Mouse (Mus musculus): ENCODE measurements around the gene Gm20696.

Gene Gm20696

DNA sequence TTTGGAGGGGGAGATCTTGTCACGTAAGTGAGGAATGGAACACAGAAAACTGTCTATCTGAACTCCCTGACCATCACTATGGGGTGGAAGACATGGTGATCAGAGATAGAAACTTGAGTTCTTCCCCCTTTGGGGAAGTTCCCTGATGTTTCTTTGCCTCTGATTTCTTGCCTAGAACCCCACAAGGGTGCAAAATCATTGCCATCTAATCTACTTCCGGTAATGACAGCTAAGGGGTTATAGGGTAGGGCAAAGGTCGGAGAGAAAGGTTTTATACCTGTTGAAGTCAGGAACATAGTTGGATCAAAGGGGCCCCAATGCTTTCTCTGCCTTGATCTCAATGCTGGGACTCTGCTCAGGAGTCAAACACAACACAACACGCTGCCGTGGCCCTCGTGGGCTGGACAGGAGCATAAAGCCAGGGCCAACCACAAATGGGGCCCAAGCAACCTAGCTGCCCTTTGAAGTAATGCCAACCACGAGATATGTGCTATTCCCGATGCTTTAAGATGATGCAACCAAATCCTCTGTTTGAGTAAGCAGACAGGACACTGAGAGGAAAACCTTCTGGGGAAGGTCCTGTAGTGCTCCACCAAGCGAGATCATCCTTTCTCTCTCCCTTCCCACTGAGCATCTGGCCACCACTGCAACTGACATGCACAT is 307.4 kb downstream of the Gm20696 start:
- no peak for DNase-seq (ENCODE audit: low read depth)

DNA sequence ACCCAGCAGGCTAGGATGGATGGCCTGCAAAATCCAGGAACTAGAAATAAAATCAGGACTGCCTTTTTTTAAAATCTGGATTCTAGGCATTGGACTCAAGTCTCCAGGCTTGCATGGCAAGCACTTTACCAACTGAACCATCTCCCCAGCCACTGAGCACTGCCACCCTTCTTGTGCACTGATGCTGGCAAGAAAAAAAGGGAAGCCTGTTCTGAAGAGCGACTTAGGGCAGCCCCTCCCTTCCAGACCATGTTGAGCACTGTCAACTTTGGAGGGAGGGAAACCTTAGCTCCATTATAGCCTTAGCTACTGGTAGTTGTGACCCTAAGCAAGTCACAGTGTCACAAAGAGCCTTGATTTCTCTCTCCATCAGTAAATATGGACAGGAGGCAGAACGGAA is 308.7 kb downstream of the Gm20696 start:
- DNase-seq (ENCODE audit: low read depth), result no peak

DNA sequence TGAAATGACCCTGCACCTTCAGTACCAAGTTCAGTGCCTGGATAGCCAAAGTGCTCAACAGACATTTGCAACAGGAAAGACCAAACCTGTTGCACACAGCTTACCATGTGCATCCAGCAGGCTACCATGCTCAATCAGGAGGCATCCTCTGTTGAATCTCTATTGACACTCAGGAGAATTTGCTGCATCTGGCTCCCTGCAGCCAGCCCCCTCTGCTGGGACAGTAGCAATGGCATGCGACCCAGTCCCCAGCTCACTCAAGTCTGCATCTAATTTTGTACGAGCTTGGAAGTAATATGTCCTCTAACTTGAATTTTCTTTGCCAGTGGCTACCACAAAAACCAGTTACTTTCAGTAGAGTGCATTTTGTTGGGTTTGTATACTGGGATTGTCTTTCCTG is 312.3 kb downstream of the Gm20696 start:
- no peak for DNase-seq (ENCODE audit: low read depth)

DNA sequence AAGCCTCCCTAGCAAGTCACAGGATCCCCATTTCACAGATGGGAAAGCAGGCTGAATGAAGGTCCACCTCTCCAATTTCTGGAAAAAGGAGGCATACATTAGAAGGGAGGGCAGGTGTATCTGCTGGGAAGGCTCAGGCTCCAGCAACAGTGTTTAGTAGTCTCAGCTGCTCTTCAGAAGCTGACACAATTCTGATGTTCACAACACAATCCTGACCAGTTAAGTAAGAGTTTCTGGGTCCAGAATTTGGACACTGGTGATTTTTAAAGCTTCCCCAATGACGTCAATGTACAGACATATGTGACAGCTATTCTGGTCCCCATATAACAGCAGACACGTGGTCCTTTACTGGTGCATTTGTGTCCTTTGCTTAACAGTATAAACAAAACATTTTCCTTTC is 313.2 kb downstream of the Gm20696 start:
- DNase-seq (ENCODE audit: low read depth), result no peak

DNA sequence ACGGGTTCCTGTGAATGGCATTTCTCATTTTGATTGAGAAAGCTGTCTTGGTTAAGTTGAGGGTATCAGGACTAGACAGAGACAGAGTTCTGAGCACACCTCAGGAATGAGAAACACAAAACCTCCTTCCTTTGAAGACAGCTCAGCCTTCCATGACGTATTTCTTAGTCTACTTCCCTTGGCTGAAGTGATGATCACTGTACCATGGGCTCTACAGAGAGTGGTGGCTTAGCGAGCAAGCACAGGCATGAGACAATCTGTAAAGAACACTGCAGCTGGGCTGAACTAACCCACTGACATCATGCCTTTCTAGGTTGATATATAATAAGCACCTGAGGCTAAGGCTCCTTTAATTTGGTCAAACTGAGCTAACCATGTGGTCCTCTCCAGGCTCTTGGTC is 316.0 kb downstream of the Gm20696 start:
- DNase-seq (ENCODE audit: low read depth), result no peak

DNA sequence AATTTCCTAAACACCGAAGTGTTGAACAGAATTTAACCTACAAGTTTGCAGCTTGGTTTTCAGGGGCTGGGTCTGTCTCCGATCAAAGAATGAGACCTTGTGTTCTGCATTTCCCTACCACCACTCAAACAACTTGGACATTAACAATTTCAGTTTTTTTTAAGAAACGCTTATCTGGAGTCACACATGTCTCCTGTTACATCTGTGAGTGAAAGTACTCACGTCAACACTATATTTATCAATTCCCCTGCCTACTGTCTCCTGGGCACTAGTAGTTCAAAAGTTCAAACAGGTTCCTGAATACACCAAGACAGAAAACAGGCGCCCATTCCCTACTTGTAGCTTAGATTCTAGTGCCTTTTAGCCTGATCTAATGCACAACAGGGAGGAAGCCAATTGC is 316.4 kb downstream of the Gm20696 start:
- no peak for DNase-seq (ENCODE audit: low read depth)

DNA sequence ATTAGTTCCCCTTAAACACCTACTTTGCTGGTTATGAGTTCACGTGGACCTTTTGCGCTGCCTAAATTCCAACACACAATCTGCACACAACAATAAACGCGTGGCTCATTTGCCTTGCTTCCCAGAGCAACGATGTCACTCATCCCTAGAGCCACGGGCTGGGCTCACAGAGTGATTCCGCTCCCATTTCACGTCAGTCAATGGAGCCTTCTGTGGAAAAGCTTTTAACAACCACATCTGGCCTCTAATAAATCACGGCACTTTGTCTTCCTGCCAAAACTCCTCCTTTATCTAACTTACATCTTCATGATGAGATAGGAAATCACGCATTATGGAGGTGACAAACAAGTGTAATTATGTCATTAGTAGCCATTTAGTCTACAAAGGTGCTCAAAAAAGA is 318.8 kb downstream of the Gm20696 start:
- no peak for DNase-seq (ENCODE audit: low read depth)

DNA sequence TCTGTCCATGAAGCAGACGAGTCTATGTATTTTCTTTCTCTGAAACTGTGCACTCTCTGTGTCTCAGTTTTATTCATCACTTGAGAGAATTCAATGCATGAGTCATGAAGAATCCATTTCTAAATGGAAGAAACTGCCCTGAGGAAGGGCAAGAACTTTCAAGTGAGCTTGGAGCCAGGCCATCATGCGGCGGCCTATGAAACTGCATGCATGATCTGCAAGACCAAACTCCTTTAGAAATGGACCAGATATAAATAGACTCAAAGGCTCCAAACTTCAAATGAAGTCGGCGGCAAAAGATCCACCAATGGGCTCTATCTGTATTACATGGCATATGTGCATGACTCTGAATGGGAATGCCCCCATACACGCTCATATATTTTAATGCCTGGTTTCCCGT is 321.6 kb downstream of the Gm20696 start:
- DNase-seq (ENCODE audit: low read depth), result no peak

DNA sequence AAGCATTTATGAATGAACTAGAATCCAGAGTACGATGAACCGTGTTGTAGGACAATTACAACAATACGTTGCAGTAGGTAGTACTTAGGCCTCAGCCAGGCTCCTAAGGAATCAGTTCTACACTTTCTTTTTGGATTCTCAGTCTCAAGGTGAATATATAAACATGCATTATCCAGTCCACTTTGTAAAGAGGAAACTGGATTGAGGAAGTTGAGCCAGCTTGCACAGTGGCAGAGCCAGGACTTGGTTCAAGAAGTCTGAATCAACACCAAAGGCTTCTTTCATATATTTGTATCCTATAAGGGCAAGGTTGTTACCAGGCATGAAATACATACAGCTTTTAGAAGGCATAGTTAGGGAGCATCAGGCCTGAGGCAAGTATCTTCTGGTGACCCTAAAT is 322.2 kb downstream of the Gm20696 start:
- no peak for DNase-seq (ENCODE audit: low read depth)

DNA sequence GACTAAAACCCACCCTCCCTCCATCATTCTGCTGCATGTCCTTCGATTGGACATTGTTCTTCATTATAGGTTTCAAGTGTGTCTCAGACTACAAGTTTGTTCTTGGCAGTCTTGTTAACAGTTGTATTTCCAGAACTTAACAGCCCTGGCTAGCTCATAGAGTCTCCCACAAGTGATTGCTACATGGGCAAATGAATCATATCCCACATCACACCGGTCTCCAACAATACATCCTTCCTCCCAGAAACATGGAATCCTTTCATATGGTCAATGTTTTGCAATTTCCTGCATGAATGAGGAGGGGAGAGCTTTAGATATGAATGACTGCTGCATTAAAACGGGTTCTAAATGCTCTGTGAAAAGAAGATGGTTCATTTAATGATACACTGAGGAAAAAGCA is 322.8 kb downstream of the Gm20696 start:
- peak; percentile 63 for DNase-seq (ENCODE audit: low read depth)

DNA sequence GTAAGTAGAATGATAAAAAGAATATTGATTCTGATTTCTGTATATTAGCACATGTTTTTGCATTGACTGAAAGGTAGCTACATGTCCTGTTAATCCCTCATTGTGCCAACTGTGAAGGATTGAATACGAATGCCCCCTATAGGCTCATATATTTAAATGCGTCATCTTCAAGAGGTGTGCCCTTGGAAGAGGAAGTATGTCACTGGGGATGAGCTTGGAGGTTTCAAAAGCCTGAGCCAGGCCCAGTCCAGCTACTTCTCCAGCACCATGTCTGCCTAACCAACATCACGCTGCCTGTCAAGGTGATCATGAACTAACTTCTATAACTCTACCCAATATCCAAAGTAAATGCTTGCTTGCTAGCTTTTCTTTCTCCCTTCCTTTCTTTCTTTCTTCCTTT is 324.2 kb downstream of the Gm20696 start:
- no peak for DNase-seq (ENCODE audit: low read depth)

DNA sequence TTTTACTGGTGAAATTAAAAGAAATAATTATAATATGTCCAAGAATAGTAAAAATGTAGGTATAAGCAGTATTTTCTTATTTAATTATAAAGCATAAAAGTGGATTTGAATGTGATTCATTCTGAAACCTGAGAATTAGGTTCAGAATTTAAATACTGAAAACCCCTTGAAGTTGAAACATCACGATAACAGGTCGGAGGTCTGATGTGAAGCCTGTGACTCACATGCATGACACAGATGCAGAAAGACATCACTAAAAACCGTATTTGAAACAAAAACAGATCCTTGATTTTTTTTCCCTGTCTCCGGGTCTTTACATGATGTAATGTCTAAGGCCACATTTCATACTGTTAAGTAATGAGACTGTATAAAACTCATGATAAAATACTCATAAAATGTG is 325.7 kb downstream of the Gm20696 start:
- DNase-seq (ENCODE audit: low read depth), result no peak

DNA sequence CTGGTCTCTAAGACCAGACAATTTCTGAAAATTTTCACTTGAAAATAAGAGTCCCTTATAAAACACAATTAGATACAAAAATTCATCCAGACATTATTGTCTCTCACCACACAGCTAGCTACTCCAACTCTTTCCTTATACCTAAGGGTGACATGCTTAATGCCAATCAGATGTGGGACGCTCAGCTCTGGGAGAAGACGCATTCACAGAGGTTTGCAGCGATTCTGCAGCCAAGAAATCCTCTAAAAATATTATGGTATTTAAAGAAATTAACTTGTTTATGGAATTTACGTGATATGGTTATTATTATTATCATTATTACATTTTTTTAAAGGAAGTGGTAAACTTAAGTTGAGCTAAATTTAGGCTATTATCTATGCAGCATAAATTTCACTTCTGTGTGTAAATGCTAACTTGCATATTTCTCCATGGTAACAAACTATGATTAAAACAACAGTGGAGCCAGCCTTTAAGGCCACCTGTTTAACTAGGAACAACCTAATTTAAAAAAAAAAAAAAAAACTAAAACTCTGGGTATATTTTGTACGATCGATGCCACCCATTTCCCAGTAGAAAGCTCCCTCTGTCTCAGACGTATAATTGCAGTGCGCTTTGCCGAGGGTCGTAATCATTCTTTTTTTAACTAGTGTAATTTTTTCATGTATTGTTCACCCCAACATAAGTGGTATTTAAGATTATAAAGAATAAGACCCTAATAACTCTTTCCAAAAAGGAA is 326.4 kb downstream of the Gm20696 start:
- DNase-seq (ENCODE audit: low read depth), result no peak

DNA sequence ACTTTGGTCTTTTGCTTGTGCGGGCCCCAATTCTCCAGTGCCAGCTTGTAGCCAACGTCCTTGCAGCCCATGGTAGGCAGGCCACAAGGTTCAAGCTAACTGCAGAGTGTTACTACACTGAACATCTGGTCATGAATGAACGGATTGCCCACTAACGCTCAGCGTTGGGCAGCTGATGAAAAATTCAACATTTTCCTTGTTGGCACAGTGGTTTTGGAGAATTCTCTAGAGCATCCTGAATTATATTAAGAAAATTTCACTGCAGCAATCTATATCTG is 327.3 kb downstream of the Gm20696 start:
- no peak for DNase-seq (ENCODE audit: low read depth)

DNA sequence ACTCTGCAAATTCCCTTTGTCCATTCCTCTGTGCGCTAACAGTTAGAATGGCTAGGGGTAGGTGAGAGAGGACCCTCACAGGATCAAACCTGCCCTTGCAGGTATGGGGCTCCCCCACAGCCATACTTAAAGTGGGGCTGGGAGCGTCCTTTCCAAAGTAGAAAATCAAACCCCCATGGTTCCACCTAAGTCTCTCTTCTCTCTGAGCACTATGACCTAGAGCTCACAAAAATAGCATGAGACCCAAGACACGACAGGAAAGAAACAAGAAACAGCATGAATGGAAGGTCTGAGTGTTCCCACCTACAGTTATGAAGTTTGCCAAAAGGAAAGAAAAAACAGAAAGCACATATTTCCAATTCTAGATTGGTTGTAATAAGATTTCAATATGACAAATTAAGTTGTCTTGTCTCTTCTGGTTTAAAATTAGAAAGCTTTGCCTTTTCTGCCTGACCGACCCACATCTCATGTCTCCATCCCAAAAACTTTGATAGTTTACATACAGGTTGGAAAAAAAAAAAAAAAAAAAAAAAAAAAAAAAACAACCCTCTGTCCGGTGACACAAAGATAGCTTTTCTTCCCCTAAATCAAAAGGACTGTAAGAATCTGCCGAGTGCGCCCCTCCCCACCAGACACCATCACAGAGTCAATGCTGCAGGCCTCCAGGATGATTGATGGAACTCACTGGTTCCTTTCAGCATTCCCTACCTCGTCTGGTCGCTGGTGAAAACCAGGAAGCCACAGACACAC is 327.8 kb downstream of the Gm20696 start:
- no peak for DNase-seq (ENCODE audit: low read depth)

DNA sequence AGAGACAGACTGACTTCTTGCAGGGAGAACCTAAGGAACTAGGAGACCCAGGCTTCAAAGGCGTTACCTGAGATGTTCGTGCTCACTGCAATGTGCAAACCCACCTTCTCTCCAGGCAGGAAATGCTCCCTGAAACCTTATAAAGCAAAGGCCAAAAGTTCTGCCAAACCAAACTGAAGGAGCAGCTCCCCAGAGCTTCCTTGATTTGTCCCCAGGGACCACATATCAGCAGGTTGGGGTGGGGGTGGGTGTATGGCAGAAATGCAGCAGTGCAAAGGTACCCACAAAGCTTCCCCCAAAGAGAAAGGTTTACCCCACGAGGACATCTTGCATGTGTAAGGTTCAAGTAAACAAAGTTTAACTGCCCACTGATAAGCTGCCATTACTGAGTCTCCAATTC is 328.4 kb downstream of the Gm20696 start:
- no peak for DNase-seq (ENCODE audit: low read depth)

DNA sequence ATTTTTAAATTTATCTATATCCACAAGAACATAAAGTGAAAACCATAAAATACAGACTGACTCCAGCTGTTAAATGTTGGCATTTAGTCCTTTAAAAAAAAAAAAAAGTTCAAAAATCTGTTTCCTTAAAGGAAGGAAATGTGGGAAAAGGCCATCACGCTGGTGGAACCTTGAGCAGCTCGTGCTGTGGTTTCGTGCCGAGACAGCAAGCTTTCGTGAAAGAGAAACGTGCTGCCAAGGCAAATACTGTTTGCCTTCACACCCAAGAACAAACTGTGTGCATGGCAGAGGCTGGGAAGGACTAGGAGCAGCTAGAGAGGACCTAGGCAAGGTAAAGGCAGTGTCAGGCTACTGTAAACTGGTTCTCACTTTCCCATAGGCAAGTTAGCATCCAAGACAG is 329.0 kb downstream of the Gm20696 start:
- no peak for DNase-seq (ENCODE audit: low read depth)

DNA sequence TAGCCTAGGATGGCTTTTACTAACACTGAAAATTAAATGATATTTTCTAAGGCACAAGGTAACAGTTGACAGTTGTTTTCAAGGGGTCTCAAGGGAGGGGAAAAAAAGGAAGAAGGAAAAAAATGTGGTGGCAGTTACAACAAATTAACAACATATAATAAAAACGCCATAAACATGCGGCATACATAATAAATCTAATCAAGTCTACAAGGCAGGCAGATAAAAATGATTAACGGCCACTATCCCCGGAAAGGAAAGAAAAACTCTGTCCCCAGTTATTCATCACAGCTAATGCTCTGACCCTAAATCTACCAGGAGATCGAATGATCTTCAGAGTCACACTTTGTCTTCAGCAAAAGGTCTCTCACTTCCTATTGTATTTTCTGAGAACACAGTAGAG is 330.4 kb downstream of the Gm20696 start:
- no peak for DNase-seq (ENCODE audit: low read depth)

DNA sequence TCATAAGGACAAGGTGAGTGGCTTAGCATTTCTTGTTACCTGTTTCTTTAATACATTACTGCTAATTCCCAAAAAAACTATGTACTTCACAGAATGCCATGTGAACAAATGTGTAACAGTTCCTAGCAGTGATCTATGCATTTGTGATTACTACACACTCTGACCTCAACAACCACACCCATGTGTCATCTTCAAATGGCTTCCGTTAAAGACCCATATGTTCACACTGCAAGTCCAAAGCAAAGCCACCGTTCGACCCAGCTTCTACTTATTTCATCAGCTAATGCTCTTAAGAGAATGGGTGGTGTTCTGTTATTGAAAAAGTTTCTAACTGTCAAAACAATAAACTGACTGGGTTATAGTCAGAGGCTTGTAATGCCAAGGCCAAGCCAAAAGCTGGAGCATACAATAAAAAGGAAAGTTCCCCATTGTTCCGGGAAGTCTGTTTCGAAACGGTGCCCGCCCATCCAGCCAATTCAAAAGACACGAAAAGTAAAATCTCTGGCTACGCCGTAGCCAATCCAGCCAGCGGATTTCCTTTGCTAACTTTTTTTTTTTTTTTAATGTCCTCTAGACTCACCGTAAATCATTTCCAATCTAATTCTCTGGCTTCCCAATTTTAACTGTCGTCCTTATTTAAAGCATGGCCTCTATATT is 331.3 kb downstream of the Gm20696 start:
- no peak for DNase-seq (ENCODE audit: low read depth)

DNA sequence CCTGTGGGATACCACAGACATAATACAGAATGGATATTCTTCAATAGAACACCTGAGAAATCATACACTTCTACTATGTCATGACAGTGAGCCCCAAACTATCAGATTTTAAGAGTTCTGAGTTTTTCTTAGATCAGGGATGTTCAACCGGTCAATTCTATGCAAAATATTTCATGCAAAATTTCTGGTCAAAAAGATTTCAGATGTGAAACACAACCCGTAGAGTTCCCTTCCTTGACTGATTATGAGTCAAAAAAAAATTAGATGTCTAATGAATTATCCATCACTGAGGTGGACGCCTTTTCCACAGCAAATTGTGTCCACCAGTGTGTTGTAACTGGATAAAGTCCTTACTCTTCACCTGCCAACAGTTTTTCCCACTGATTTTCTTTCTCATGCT is 332.3 kb downstream of the Gm20696 start:
- DNase-seq (ENCODE audit: low read depth), result no peak

DNA sequence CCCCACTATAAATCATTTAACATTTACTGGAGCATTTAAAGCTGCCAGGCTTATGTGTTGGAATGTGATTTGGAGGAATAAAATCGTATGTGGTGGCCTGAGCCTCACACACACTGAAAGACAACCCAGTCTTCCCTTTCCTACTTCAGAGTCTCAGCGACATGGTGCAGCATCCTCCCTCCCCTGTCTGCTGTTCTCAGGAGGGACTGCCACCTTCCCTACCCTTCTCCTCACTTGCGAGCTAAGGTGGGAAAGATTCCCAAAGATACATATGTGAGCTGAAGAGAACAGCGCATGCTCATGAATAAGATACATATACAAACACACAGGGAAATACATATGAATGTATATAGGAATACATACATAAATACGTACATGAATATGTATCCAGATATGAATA is 333.5 kb downstream of the Gm20696 start:
- DNase-seq (ENCODE audit: low read depth), result no peak

DNA sequence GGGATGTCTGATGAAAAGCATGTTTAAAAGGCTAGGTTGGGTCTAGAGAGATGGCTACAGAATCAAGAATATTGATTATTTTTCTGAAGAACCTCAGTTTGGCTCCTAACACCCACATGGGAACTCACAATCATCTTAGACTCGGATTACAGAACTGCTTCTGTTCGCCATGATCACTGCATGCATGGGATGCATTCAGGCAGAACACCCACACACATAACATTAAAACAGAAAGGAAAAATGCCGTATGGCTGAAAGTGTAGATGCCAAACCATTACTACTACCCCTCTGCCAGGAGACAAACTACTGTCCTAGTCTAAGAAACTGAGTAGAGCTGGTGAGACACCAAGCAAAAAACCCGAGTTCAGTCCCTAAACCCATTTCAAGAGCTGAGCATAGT is 336.4 kb downstream of the Gm20696 start:
- no peak for DNase-seq (ENCODE audit: low read depth)

DNA sequence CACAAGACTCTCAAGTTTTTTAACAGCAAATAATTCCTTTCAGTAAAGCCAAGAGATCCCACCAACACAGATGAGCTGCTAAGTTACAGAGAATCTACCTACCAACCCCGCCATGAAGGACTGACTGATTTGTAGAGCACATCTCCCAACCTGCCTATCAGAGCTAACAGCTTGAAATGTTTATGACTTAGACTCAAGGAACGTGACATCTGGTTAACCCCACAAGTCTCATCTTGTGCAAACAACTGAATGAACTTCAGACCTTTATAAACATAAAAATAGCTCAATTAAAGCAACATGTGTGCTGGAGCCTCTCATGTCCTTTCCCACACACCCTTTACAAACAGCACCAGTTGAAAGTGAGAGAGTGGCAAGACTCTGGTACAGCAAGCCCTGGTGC is 338.0 kb downstream of the Gm20696 start:
- DNase-seq (ENCODE audit: low read depth), result no peak

Data from fibroblast of lung, adult 2 months (primary cell).